Mouse (Mus musculus) heart, embryonic 11.5 days (tissue): Measurements from ENCODE around the gene Olfr1491. TPM values are rescaled to one million over a fixed set of nuclear protein-coding genes. Genes with fewer than 3 reads are reported as not detected.

Source experiments
- ATAC-seq: fragments of 200-750 bp; cut with Nextera tagmentation; replicated peaks from 2 replicates; pipeline ENCODE4 v1.8.0; 2017; ENCODE audit warnings: moderate library complexity; ENCODE audit not compliant: insufficient number of reproducible peaks, low FRiP score, low TSS enrichment
- H3K27ac ChIP-seq: fragments of 300-500 bp; sonication (generic); 2 replicates; pipeline ENCODE4 v1.5.1; 2014; ENCODE audit warnings: mild to moderate bottlenecking, low read depth, low read length
- H3K27me3 ChIP-seq: fragments of 300-500 bp; sonication (generic); 2 replicates; pipeline ENCODE4 v1.6.1; 2014; ENCODE audit warnings: mild to moderate bottlenecking, low read length, mixed read lengths; ENCODE audit not compliant: control insufficient read depth, insufficient read depth
- H3K36me3 ChIP-seq: fragments of 300-500 bp; sonication (generic); 2 replicates; pipeline ENCODE4 v1.6.1; 2014; ENCODE audit warnings: mild to moderate bottlenecking, low read length, moderate library complexity, mixed read lengths; ENCODE audit not compliant: control insufficient read depth, insufficient read depth
- H3K4me1 ChIP-seq: fragments of 300-500 bp; sonication (generic); 2 replicates; pipeline ENCODE4 v1.6.1; 2014; ENCODE audit warnings: low read length; ENCODE audit not compliant: control insufficient read depth, insufficient read depth
- H3K4me2 ChIP-seq: fragments of 300-500 bp; sonication (generic); 2 replicates; pipeline ENCODE4 v1.6.1; 2014; ENCODE audit warnings: mild to moderate bottlenecking, moderate library complexity
- H3K4me3 ChIP-seq: fragments of 300-500 bp; sonication (generic); 2 replicates; pipeline ENCODE4 v1.5.1; 2014; ENCODE audit warnings: low read depth, low read length
- H3K9ac ChIP-seq: fragments of 300-500 bp; sonication (generic); 2 replicates; pipeline ENCODE4 v1.6.1; 2014; ENCODE audit warnings: mild to moderate bottlenecking, low read depth, low read length, moderate library complexity
- H3K9me3 ChIP-seq: fragments of 300-500 bp; sonication (generic); replicated peaks from 2 replicates; pipeline ENCODE4 v1.6.1; 2016; ENCODE audit warnings: low read length; ENCODE audit not compliant: control insufficient read depth
- WGBS: fragments of 180-500 bp; shearing (Covaris S2); extraction: QIAGEN DNeasy Blood & Tissue Kit; methylation state at CpG from one replicate; pipeline ENCODE4 v1.1.7; 2014; ENCODE audit not compliant: insufficient replicate concordance; 5-methylcytosine and 5-hydroxymethylcytosine counted together
- polyA plus RNA-seq: library from polyadenylated mRNA; unstranded; fragments of >200 nt; fragmentation: Nextera tagmentation; extraction: Ambion mirVana; gene quantifications from 2 replicates; pipeline ENCODE4 v1.2.1, GENCODE M21; 2014

The Olfr1491 gene
- not detected in 2 replicates for polyA plus RNA-seq

DNA sequence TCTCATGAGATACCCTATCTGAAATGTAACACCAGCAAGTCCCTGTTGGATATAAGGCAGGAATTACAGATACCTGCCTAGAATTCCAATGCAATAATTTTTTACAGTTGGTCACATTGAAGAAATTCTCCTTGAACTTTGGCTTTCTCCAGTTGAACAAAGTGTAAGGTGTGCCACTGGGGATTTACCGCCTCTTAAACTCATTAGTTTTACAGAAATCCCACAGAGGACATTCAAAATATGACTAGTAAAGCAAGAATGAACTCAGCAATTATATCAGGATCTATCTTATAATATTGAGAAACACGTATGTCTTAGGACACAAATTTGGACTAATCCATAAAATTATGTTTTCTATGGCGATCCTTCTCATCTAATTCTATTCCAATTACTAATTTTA, at the start of gene Olfr1491:
Gene Olfr1491 (plus strand): TSS at position 301 of the 400 bp plus-strand sequence.
- H3K4me3 ChIP-seq, result no peak within 1 kb of the TSS
- H3K9ac ChIP-seq, result no peak within 1 kb of the TSS
- no peak for ATAC-seq
- no peaks in the 10 kb centered on the region for H3K9me3 ChIP-seq
- WGBS, result 70% methylated on average over 3 of the region's 3 CpGs
- no peak within 1 kb of the TSS for H3K4me2 ChIP-seq
- no peaks in the 10 kb centered on the region for H3K4me1 ChIP-seq
- H3K27me3 ChIP-seq, result no peaks in the 10 kb centered on the region
- no peaks in the 10 kb centered on the region for H3K36me3 ChIP-seq
- H3K27ac ChIP-seq, result no peak within 1 kb of the TSS

- Histone ChIP-seq H3K27me3 (no peaks in the 10 kb centered on the region), H3K9ac (no peak within 1 kb of the TSS), H3K4me3 (no peak within 1 kb of the TSS), H3K4me2 (no peak within 1 kb of the TSS), H3K27ac (no peak within 1 kb of the TSS), H3K9me3 (peaks cover 2% of the 10 kb centered on the region), H3K36me3 (no peaks in the 10 kb centered on the region), H3K4me1 (no peaks in the 10 kb centered on the region)
- 69% methylated on average over 1 of the region's 1 CpGs for WGBS
- ATAC-seq, result no peak
Observed at GRCm38 (mm10) chr19:13650791-13651190, 46.3 kb upstream of the Olfr1491 start, which contains the start of gene Olfr1490. Gene Olfr1490 (plus strand): TSS chr19:13651091.

DNA sequence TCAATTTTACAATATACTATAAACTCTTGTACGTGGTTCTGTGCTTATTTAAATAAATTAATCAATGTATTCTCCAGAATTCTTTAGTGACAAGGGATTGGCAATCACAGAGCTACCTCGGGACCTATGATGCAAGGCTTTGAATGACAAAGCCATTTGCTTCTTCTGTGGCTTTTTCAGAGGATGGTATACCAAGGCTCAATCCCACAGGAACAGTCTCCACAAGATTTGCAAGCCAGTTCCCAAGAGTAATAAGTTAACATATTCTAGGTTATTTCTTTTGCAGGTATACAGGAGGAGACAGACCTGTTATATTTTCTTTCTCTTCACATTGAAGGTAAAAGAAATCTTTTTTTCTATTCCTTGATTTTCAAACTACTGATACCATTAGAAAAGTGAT, 25.9 kb downstream of the Olfr1491 start, which contains the start of gene Olfr1493-ps1:
Gene Olfr1493-ps1 (plus strand): TSS at position 301 of the 400 bp plus-strand sequence.
- no peak within 1 kb of the TSS for H3K4me2 ChIP-seq
- H3K9ac ChIP-seq, result no peak within 1 kb of the TSS
- H3K9me3 ChIP-seq, result no peaks in the 10 kb centered on the region
- no peaks in the 10 kb centered on the region for H3K36me3 ChIP-seq
- no peaks in the 10 kb centered on the region for H3K27me3 ChIP-seq
- H3K4me1 ChIP-seq, result no peaks in the 10 kb centered on the region
- ATAC-seq, result no peak
- H3K27ac ChIP-seq, result no peak within 1 kb of the TSS
- H3K4me3 ChIP-seq, result no peak within 1 kb of the TSS
- 46% methylated on average over 2 of the region's 2 CpGs for WGBS

- H3K4me1 ChIP-seq, result no peaks in the 10 kb centered on the region
- no peaks in the 10 kb centered on the region for H3K27me3 ChIP-seq
- no peak within 1 kb of the TSS for H3K27ac ChIP-seq
- 0 out of 2 replicates have a peak, but pooled peaks cover 3% of the 10 kb centered on the region for H3K9me3 ChIP-seq
- 83% methylated on average over 4 of the region's 4 CpGs for WGBS
- ATAC-seq, result no peak
- no peak within 1 kb of the TSS for H3K4me2 ChIP-seq
- no peak within 1 kb of the TSS for H3K4me3 ChIP-seq
- no peak within 1 kb of the TSS for H3K9ac ChIP-seq
- no peaks in the 10 kb centered on the region for H3K36me3 ChIP-seq
Observed at GRCm38 (mm10) chr19:13739428-13739827, 42.4 kb downstream of the Olfr1491 start, which contains the start of gene Olfr1494. Gene Olfr1494 (plus strand): TSS chr19:13739728.

DNA sequence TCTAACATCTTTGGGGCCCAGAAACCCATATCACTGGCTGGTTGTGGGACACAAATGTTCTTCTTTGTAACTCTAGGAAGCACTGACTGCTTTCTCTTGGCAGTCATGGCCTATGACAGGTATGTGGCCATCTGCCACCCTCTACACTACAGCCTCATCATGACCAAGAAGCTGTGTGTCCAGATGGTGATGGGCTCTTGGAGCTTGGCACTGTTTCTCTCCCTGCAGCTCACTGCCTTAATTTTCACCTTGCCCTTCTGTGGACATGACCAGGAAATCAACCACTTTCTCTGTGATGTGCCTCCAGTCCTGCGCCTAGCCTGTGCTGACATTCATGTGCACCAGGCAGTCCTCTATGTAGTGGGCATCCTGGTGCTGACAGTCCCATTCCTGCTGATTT, 52.3 kb downstream of the Olfr1491 start:
- Histone ChIP-seq H3K4me1 (no peaks in the 10 kb centered on the region), H3K9me3 (no peaks in the 10 kb centered on the region), H3K4me3 (no peak overlapping the region), H3K4me2 (no peak overlapping the region), H3K9ac (no peak overlapping the region), H3K36me3 (no peaks in the 10 kb centered on the region), H3K27me3 (no peaks in the 10 kb centered on the region), H3K27ac (no peak overlapping the region)
- no peak for ATAC-seq
- WGBS, result 86% methylated on average over 1 of the region's 1 CpGs

Other genes starting within 250 kb of the Olfr1491 start
- not detected in 2 replicates for gene Olfr1472, start 241.2 kb upstream of the Olfr1491 start, polyA plus RNA-seq
- not detected in 2 replicates for gene Olfr1474, start 227.7 kb upstream of the Olfr1491 start, polyA plus RNA-seq
- not detected in 2 replicates for gene Olfr1475, start 217.1 kb upstream of the Olfr1491 start, polyA plus RNA-seq
- not detected in 2 replicates for gene Olfr1477, start 196.7 kb upstream of the Olfr1491 start, polyA plus RNA-seq
- gene Olfr1480, start 169.4 kb upstream of the Olfr1491 start, polyA plus RNA-seq, result not detected in 2 replicates
- gene Olfr1484, start 113.8 kb upstream of the Olfr1491 start, polyA plus RNA-seq, result not detected in 2 replicates
- gene Olfr1487, start 79.9 kb upstream of the Olfr1491 start, polyA plus RNA-seq, result not detected in 2 replicates
- gene Olfr1489, start 65.6 kb upstream of the Olfr1491 start, polyA plus RNA-seq, result not detected in 2 replicates
- not detected in 2 replicates for gene Olfr1490, start 46.2 kb upstream of the Olfr1491 start, polyA plus RNA-seq
- gene Olfr1493-ps1, start 26.0 kb downstream of the Olfr1491 start, polyA plus RNA-seq, result not detected in 2 replicates
- not detected in 2 replicates for gene Olfr1494, start 42.5 kb downstream of the Olfr1491 start, polyA plus RNA-seq
- not detected in 2 replicates for gene Olfr1495, start 67.3 kb downstream of the Olfr1491 start, polyA plus RNA-seq
- not detected in 2 replicates for gene Olfr1496, start 80.6 kb downstream of the Olfr1491 start, polyA plus RNA-seq
- gene Olfr1497, start 100.9 kb downstream of the Olfr1491 start, polyA plus RNA-seq, result not detected in 2 replicates
- not detected in 2 replicates for gene Olfr1499, start 122.2 kb downstream of the Olfr1491 start, polyA plus RNA-seq
- not detected in 2 replicates for gene Olfr1500, start 133.2 kb downstream of the Olfr1491 start, polyA plus RNA-seq
- not detected in 2 replicates for gene Olfr1501, start 153.4 kb downstream of the Olfr1491 start, polyA plus RNA-seq
- not detected in 2 replicates for gene Olfr1502, start 164.5 kb downstream of the Olfr1491 start, polyA plus RNA-seq
- not detected in 2 replicates for gene Olfr1504, start 200.7 kb downstream of the Olfr1491 start, polyA plus RNA-seq
- not detected in 2 replicates for gene Olfr1505, start 216.3 kb downstream of the Olfr1491 start, polyA plus RNA-seq